ENCODE assay signal across 18 mouse cellular contexts in genomic region chr8:116367491-116367890, GRCm38 (mm10).
DNase-seq lines count a peak whose midpoint lies in the region; ATAC-seq and TF ChIP-seq lines count a peak whose summit lies in the region.
"Had no signal": no experiment of that assay in that cellular context is flagged by ENCODE, and none has a peak within 500 bp of the region (broad histone marks: within the 10 kb centered on the region; RNA-seq: fewer than 3 reads in every experiment).

No protein-coding gene starts in this region.

- DNase-seq in cerebellum, adult 9-11 months = peak; percentile 24
- no peak for DNase-seq in cerebellum, adult 18-20 months
- peak; percentile 31 for DNase-seq in layer of hippocampus, adult 9-11 months
- DNase-seq in layer of hippocampus, adult 8-10 months (ENCODE audit: low spot score in 2 of 2) = no peak
- peak; percentile 71 for DNase-seq in Muller cell, postnatal 12 days (ENCODE audit: inconsistent ontology term)
- DNase-seq in forebrain, embryonic 14.5 days (ENCODE audit: low spot score) = peak; percentile 76
- DNase-seq in heart, adult 8-10 months (ENCODE audit: low spot score) = no peak
- no peak for DNase-seq in stomach, postnatal 0 days (ENCODE audit: low spot score)
- DNase-seq: adrenal gland, adult 2 months; cerebellum, adult 11-12 months; gastrocnemius, postnatal 36 days; heart, postnatal 4 days; kidney, postnatal 4 days; liver; thymus, adult 2 months had no signal

- no peak for TF ChIP-seq CTCF in stomach, postnatal 0 days (IDR thresholded peaks at IDR 0.05; ENCODE audit: low read depth)

- no peak for TF ChIP-seq EP300 in stomach, postnatal 0 days (optimal IDR thresholded peaks at IDR 0.05)

- no peak overlapping the region for H3K9ac ChIP-seq in forebrain, embryonic 14.5 days (ENCODE audit: low read length)
- H3K9ac ChIP-seq in stomach, postnatal 0 days (ENCODE audit: low read length) = no peak overlapping the region
- H3K9ac ChIP-seq: heart, embryonic 13.5 days; lung, embryonic 15.5 days had no signal

- WGBS in forebrain, embryonic 14.5 days = 11% methylated on average over 6 of the region's 6 CpGs
- 53% methylated on average over 6 of the region's 6 CpGs for WGBS in stomach, postnatal 0 days

- H3K27me3 ChIP-seq in forebrain, embryonic 14.5 days (replicated peaks; ENCODE audit: control insufficient read depth, insufficient read depth, low read length) = no peaks in the 10 kb centered on the region
- no peaks in the 10 kb centered on the region for H3K27me3 ChIP-seq in stomach, postnatal 0 days (ENCODE audit: control insufficient read depth, insufficient read depth, low read length)
- H3K27me3 ChIP-seq: lung, embryonic 15.5 days had no signal

- H3K9me3 ChIP-seq in forebrain, embryonic 14.5 days (replicated peaks; ENCODE audit: control insufficient read depth, low read length) = no peaks in the 10 kb centered on the region
- no peaks in the 10 kb centered on the region for H3K9me3 ChIP-seq in stomach, postnatal 0 days (ENCODE audit: control insufficient read depth, low read length)
- H3K9me3 ChIP-seq: heart, embryonic 13.5 days; lung, embryonic 15.5 days had no signal

- H3K4me2 ChIP-seq in forebrain, embryonic 14.5 days (ENCODE audit: low read length) = no peak overlapping the region
- no peak overlapping the region for H3K4me2 ChIP-seq in stomach, postnatal 0 days (replicated peaks; ENCODE audit: low read depth)
- H3K4me2 ChIP-seq: heart, embryonic 13.5 days; lung, embryonic 15.5 days had no signal

- peak; percentile 68 for ATAC-seq in forebrain, embryonic 14.5 days
- ATAC-seq in stomach, postnatal 0 days (ENCODE audit: low FRiP score, low TSS enrichment) = no peak
- ATAC-seq: inflammation-experienced regulatory T-cells, adult 6 months had no signal

- H3K27ac ChIP-seq in forebrain, embryonic 14.5 days (ENCODE audit: low read depth, low read length) = no peak overlapping the region
- no peak overlapping the region for H3K27ac ChIP-seq in stomach, postnatal 0 days (replicated peaks)
- H3K27ac ChIP-seq: heart, embryonic 13.5 days; lung, embryonic 15.5 days had no signal

- H3K4me3 ChIP-seq in forebrain, embryonic 14.5 days (ENCODE audit: low read depth, low read length) = no peak overlapping the region
- no peak overlapping the region for H3K4me3 ChIP-seq in stomach, postnatal 0 days (ENCODE audit: low read depth, low read length)
- H3K4me3 ChIP-seq: heart, embryonic 13.5 days; lung, embryonic 15.5 days had no signal

- H3K4me1 ChIP-seq in forebrain, embryonic 14.5 days (ENCODE audit: control insufficient read depth, insufficient read depth, low read length) = peaks cover 3% of the 10 kb centered on the region
- H3K4me1 ChIP-seq in stomach, postnatal 0 days (replicated peaks; ENCODE audit: control insufficient read depth, insufficient read depth) = no peaks in the 10 kb centered on the region
- H3K4me1 ChIP-seq: lung, embryonic 15.5 days had no signal

- no peaks in the 10 kb centered on the region for H3K36me3 ChIP-seq in forebrain, embryonic 14.5 days (ENCODE audit: control insufficient read depth, insufficient read depth, low read length)
- H3K36me3 ChIP-seq in stomach, postnatal 0 days (ENCODE audit: control insufficient read depth, insufficient read depth, low read length) = no peaks in the 10 kb centered on the region
- H3K36me3 ChIP-seq: heart, embryonic 13.5 days; lung, embryonic 15.5 days had no signal

Comparison
In these comparisons a context has a peak if more than half of its experiments do, and no peak if none do; other contexts are left out.
1. DNase-seq: peak in cerebellum, adult 9-11 months (single experiment), layer of hippocampus, adult 9-11 months (single experiment), Muller cell, postnatal 12 days (single experiment) and forebrain, embryonic 14.5 days (single experiment); none in cerebellum, adult 18-20 months (0 of 2), layer of hippocampus, adult 8-10 months (0 of 2), heart, adult 8-10 months (single experiment) and stomach, postnatal 0 days (single experiment).